Mouse (Mus musculus): Measurements from ENCODE around the gene Gm20388. TPM values are rescaled to one million over a fixed set of nuclear protein-coding genes. Genes with fewer than 3 reads are reported as not detected.
"Not testable (repeated sequence)": the region's sequence is repeated elsewhere in the genome, so short reads cannot be mapped to it uniquely, and the experiment has no call there.

Gm20388 gene
- polyA plus RNA-seq, 1 experiment from 2014 or later = 5.3 TPM

DNA sequence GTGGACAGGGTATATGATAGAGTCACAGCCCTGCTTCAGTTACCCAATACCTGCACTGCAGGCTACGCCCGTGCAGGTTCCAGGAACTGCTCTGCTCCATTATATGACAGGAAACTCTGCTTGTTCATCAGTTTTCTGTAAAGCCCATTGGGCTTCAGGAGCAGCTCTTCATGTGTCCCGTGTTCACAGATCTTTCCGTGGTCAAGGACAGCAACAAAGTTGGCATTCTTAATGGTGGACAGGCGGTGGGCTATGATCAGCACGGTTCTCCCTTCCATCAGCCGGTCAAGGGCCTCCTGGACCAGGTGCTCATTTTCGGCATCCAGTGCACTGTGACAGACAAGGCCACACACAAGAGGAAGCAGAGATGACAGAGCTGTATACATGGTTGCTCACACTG lies 4043.6 kb downstream of the Gm20388 start:
- Histone ChIP-seq H3K4me2 (no peak overlapping the region), H3K36me3 (ENCODE audit: control insufficient read depth, insufficient read depth, low read length) (peaks cover 37% of the 10 kb centered on the region), H3K4me3 (ENCODE audit: low read depth, low read length) (no peak overlapping the region), H3K9ac (ENCODE audit: low read depth, low read length) (no peak overlapping the region), H3K9me3 (ENCODE audit: control insufficient read depth, low read length) (no peaks in the 10 kb centered on the region), H3K27ac (ENCODE audit: low read depth, low read length) (no peak overlapping the region), H3K4me1 (replicated peaks; ENCODE audit: control insufficient read depth, insufficient read depth, low read length) (peaks cover 3% of the 10 kb centered on the region; the same call in 1 of the 2 replicates), H3K27me3 (replicated peaks; ENCODE audit: control insufficient read depth, insufficient read depth, low read length) (no peaks in the 10 kb centered on the region)
- DNase-seq (ENCODE audit: low spot score) (no peak), ATAC-seq (replicated peaks; ENCODE audit: low FRiP score) (no peak)
- 93% methylated on average over 8 of the region's 8 CpGs for WGBS

DNA sequence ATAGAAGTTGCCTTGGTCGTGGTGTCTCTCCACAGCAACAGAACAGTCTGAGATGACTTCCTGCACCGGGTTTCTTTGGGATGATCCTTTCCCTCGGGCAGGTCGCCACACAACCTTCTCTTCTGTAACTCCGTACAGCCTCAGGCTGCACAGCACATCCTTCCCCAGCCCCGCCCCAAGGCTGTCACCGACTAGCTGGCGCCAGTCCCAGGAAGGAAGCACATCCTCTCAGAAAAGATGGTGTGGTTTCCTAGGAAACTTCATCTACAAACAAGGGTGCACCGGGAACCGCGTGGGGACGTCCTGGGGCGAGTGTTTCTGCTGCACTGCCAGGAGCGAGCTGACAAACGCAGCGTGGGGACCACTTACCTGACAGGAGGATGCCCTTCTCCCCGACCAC lies 4047.5 kb downstream of the Gm20388 start:
- peaks cover 57% of the 10 kb centered on the region for H3K36me3 ChIP-seq (ENCODE audit: control insufficient read depth, insufficient read depth, low read length)
- DNase-seq (ENCODE audit: low spot score) = no peak

DNA sequence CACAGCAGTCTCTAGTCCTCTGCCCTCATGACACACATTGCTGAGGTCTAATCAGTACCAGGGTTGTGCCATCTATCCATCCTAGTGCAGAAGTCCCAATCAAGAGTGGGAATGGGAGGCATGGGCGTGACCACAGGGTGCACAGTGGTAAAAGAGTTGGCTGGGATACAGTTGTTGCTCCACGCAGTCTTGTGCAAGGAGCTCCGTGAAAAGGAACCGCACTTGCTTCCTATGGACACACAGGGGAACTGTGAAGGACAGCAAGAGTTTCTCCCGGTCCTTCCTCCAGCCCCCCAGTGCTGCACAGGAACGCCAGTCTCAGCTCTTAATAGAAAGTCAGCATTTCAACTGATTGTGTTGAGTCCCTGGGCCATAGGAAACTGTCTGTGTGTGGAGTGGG lies 4048.8 kb downstream of the Gm20388 start:
- Histone ChIP-seq H3K4me2 (no peak overlapping the region), H3K36me3 (ENCODE audit: control insufficient read depth, insufficient read depth, low read length) (peaks cover 51% of the 10 kb centered on the region), H3K4me3 (ENCODE audit: low read depth, low read length) (no peak overlapping the region), H3K9me3 (ENCODE audit: control insufficient read depth, low read length) (no peaks in the 10 kb centered on the region), H3K27me3 (replicated peaks; ENCODE audit: control insufficient read depth, insufficient read depth, low read length) (no peaks in the 10 kb centered on the region), H3K27ac (ENCODE audit: low read depth, low read length) (no peak overlapping the region), H3K9ac (ENCODE audit: low read depth, low read length) (no peak overlapping the region), H3K4me1 (replicated peaks; ENCODE audit: control insufficient read depth, insufficient read depth, low read length) (no peaks in the 10 kb centered on the region; the same call in 1 of the 2 replicates)
- DNase-seq (ENCODE audit: low spot score) (no peak), ATAC-seq (replicated peaks; ENCODE audit: low FRiP score) (no peak)
- WGBS = 89% methylated on average over 6 of the region's 6 CpGs

More for the DNA sequence above, 4047.5 kb downstream of the Gm20388 start:
- no peak overlapping the region for H3K4me2 ChIP-seq
- no peaks in the 10 kb centered on the region for H3K27me3 ChIP-seq (replicated peaks; ENCODE audit: control insufficient read depth, insufficient read depth, low read length)
- no peaks in the 10 kb centered on the region; the same call in 1 of the 2 replicates for H3K4me1 ChIP-seq (replicated peaks; ENCODE audit: control insufficient read depth, insufficient read depth, low read length)
- WGBS = 85% methylated on average over 17 of the region's 17 CpGs
- no peak overlapping the region for H3K4me3 ChIP-seq (ENCODE audit: low read depth, low read length)
- no peaks in the 10 kb centered on the region for H3K9me3 ChIP-seq (ENCODE audit: control insufficient read depth, low read length)
- no peak overlapping the region for H3K9ac ChIP-seq (ENCODE audit: low read depth, low read length)
- no peak for ATAC-seq (replicated peaks; ENCODE audit: low FRiP score)
- no peak overlapping the region for H3K27ac ChIP-seq (ENCODE audit: low read depth, low read length)

DNA sequence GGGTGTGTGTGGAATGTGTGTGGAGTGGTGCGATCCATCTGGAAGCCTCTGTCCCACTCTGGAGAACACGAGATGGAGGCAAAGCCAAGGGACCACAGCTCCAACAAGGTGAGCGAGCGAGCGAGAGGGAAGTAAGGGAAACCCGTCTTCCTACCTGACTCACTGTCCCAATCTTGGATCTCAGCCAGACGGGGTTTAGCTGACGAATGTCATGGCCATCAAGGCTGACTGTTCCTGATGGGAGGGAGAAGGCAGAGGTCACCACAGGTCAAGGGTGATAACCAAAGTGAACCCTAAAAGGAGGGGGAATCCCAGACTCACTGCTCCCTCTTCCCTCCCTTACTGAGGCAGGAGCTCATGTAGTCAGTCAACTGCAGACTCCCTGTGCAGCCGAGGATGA lies 4049.4 kb downstream of the Gm20388 start:
- Histone ChIP-seq H3K9me3 (ENCODE audit: control insufficient read depth, low read length) (no peaks in the 10 kb centered on the region), H3K27ac (ENCODE audit: low read depth, low read length) (no peak overlapping the region), H3K9ac (ENCODE audit: low read depth, low read length) (no peak overlapping the region), H3K4me3 (ENCODE audit: low read depth, low read length) (no peak overlapping the region), H3K36me3 (ENCODE audit: control insufficient read depth, insufficient read depth, low read length) (peaks cover 51% of the 10 kb centered on the region), H3K4me1 (replicated peaks; ENCODE audit: control insufficient read depth, insufficient read depth, low read length) (no peaks in the 10 kb centered on the region; the same call in 1 of the 2 replicates), H3K4me2 (no peak overlapping the region), H3K27me3 (replicated peaks; ENCODE audit: control insufficient read depth, insufficient read depth, low read length) (no peaks in the 10 kb centered on the region)
- WGBS = 93% methylated on average over 9 of the region's 9 CpGs
- DNase-seq (ENCODE audit: low spot score) = no peak
- no peak for ATAC-seq (replicated peaks; ENCODE audit: low FRiP score)

DNA sequence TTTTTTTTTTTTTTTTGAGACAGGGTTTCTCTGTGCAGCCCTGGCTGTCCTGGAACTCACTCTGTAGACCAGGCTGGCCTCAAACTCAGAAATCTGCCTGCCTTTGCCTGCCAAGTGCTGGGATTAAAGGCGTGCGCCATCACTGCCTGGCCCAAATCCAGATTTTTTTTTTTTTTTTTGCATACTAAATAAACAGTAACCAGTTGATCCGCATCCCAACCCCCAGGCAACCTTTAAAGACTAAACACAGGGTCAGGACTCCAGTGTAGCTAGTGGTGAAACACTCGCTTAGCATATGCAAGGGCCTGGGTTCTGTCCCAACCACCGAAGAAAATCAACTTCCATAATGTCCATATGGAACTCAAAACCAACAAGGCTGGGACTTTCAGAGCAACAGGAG lies 4049.9 kb downstream of the Gm20388 start:
- not testable (repeated sequence) for H3K9me3 ChIP-seq (ENCODE audit: control insufficient read depth, low read length); DNase-seq (ENCODE audit: low spot score); H3K27me3 ChIP-seq (replicated peaks; ENCODE audit: control insufficient read depth, insufficient read depth, low read length); H3K4me2 ChIP-seq; H3K4me3 ChIP-seq (ENCODE audit: low read depth, low read length); H3K9ac ChIP-seq (ENCODE audit: low read depth, low read length); ATAC-seq (replicated peaks; ENCODE audit: low FRiP score); H3K4me1 ChIP-seq (replicated peaks; ENCODE audit: control insufficient read depth, insufficient read depth, low read length); H3K27ac ChIP-seq (ENCODE audit: low read depth, low read length)
- peaks cover 49% of the 10 kb centered on the region for H3K36me3 ChIP-seq (ENCODE audit: control insufficient read depth, insufficient read depth, low read length)
- 92% methylated on average over 5 of the region's 5 CpGs for WGBS

DNA sequence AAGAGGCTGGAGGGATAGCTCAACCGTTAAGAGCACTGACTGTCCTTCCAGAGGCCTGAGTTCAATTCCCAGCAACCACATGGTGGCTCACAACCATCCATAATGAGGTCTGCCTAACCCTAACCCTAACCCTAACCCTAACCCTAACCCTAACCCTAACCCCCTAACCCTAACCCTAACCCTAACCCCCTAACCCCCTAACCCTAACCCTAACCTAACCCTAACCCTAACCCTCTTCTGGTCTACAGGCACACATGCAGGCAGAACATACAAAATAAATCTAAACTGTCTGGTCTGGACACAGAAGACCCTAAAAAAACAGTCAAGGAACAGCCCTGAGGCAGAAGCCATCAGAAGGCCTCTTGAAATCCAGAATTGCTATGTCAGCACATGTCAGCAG lies 4050.7 kb downstream of the Gm20388 start:
- Histone ChIP-seq H3K4me2 (no peak overlapping the region), H3K4me3 (ENCODE audit: low read depth, low read length) (no peak overlapping the region), H3K27ac (ENCODE audit: low read depth, low read length) (no peak overlapping the region), H3K9me3 (ENCODE audit: control insufficient read depth, low read length) (no peaks in the 10 kb centered on the region), H3K9ac (ENCODE audit: low read depth, low read length) (no peak overlapping the region), H3K36me3 (ENCODE audit: control insufficient read depth, insufficient read depth, low read length) (peaks cover 46% of the 10 kb centered on the region), H3K4me1 (replicated peaks; ENCODE audit: control insufficient read depth, insufficient read depth, low read length) (no peaks in the 10 kb centered on the region; the same call in 1 of the 2 replicates), H3K27me3 (replicated peaks; ENCODE audit: control insufficient read depth, insufficient read depth, low read length) (no peaks in the 10 kb centered on the region)
- DNase-seq (ENCODE audit: low spot score) (no peak), ATAC-seq (replicated peaks; ENCODE audit: low FRiP score) (no peak)
- 69% methylated on average over 1 of the region's 1 CpGs for WGBS

DNA sequence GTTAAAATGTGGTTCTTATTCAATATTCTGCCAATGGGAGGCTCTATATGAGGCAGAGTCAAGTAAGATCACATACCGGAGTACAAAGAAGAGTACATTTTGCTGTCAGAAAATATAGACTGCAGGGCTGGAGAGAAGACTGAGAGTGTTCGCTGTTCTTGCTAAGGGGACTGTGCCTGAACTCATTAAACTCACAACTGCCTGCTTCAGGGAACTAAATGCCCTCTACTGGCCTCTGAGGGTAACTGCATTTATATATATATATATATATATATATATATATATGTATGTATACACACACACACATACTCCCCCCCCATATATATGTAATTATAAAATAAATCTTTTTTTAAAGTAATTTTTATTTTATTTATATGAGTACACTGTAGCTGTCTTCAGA lies 4056.3 kb downstream of the Gm20388 start:
- WGBS = 81% methylated on average over 2 of the region's 2 CpGs
- ATAC-seq (replicated peaks; ENCODE audit: low FRiP score) = no peak
- no peak overlapping the region for H3K4me2 ChIP-seq

DNA sequence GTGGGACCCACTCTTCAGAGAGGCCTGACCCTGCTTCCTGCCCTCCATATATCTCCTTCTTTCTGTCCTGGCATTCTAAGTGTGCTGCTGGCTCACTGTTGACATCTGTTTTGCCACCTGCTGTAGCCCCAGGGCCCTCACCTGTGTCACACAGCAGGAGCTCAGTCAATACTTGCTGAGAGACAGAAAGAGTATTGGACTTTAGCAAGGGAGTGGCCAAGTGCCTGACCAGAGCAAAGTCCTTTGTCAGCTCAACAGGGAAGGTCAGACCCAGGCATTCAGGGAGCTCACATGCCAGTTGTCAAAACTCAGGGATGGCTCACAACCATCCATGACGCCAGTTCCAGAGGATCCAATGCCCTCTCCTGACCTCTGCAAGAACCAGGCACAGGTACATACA lies 4062.9 kb downstream of the Gm20388 start:
- Histone ChIP-seq H3K9me3 (ENCODE audit: control insufficient read depth, low read length) (no peaks in the 10 kb centered on the region), H3K4me2 (peak overlapping the region; percentile 18), H3K27me3 (replicated peaks; ENCODE audit: control insufficient read depth, insufficient read depth, low read length) (no peaks in the 10 kb centered on the region), H3K4me1 (replicated peaks; ENCODE audit: control insufficient read depth, insufficient read depth, low read length) (peaks cover 43% of the 10 kb centered on the region), H3K27ac (ENCODE audit: low read depth, low read length) (no peak overlapping the region; the same call in 1 of the 2 replicates), H3K4me3 (ENCODE audit: low read depth, low read length) (no peak overlapping the region), H3K36me3 (ENCODE audit: control insufficient read depth, insufficient read depth, low read length) (peaks cover 32% of the 10 kb centered on the region), H3K9ac (ENCODE audit: low read depth, low read length) (peak overlapping the region; percentile 25; the same call in 1 of the 2 replicates)
- DNase-seq (ENCODE audit: low spot score) (no peak), ATAC-seq (replicated peaks; ENCODE audit: low FRiP score) (no peak)
- whole genome bisulfite sequencing = 75% methylated on average over 1 of the region's 1 CpGs

More for the DNA sequence above, 4056.3 kb downstream of the Gm20388 start:
- H3K27me3 ChIP-seq (replicated peaks; ENCODE audit: control insufficient read depth, insufficient read depth, low read length) = no peaks in the 10 kb centered on the region
- no peak overlapping the region for H3K4me3 ChIP-seq (ENCODE audit: low read depth, low read length)
- DNase-seq (ENCODE audit: low spot score) = no peak
- H3K9me3 ChIP-seq (ENCODE audit: control insufficient read depth, low read length) = no peaks in the 10 kb centered on the region
- no peak overlapping the region for H3K9ac ChIP-seq (ENCODE audit: low read depth, low read length)
- peaks cover 14% of the 10 kb centered on the region for H3K4me1 ChIP-seq (replicated peaks; ENCODE audit: control insufficient read depth, insufficient read depth, low read length)
- H3K36me3 ChIP-seq (ENCODE audit: control insufficient read depth, insufficient read depth, low read length) = peaks cover 29% of the 10 kb centered on the region
- H3K27ac ChIP-seq (ENCODE audit: low read depth, low read length) = no peak overlapping the region

DNA sequence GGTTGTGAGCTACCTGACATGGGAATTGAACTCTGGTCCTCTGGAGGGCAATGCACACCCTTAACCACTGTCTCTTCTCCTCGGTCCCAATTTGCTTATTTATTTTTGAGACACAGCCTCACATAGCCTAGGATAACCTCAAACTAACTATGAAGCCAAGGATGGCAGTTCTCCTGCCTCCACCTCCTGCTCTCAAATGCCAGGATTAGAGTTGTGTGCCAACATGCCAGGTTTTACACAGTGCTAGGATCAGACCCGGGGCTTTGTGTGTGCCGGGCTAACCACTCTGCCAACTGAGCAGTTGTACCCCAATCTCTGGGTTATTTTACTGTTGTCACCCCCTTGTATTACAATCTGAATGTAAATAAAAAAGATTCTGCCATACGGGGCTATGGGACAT lies 4066.9 kb downstream of the Gm20388 start:
- Histone ChIP-seq H3K4me2 (peak overlapping the region; percentile 88), H3K4me3 (ENCODE audit: low read depth, low read length) (peak overlapping the region; percentile 83), H3K9me3 (ENCODE audit: control insufficient read depth, low read length) (no peaks in the 10 kb centered on the region), H3K4me1 (replicated peaks; ENCODE audit: control insufficient read depth, insufficient read depth, low read length) (peaks cover 51% of the 10 kb centered on the region), H3K36me3 (ENCODE audit: control insufficient read depth, insufficient read depth, low read length) (peaks cover 22% of the 10 kb centered on the region), H3K27me3 (replicated peaks; ENCODE audit: control insufficient read depth, insufficient read depth, low read length) (no peaks in the 10 kb centered on the region), H3K9ac (ENCODE audit: low read depth, low read length) (peak overlapping the region; percentile 67), H3K27ac (ENCODE audit: low read depth, low read length) (peak overlapping the region; percentile 98; the same call in 1 of the 2 replicates)
- ATAC-seq (replicated peaks; ENCODE audit: low FRiP score) = no peak
- WGBS = 90% methylated on average over 4 of the region's 4 CpGs
- no peak for DNase-seq (ENCODE audit: low spot score)
